Mouse (Mus musculus): ENCODE measurements around the gene Acss1. TPM values are rescaled to one million over a fixed set of nuclear protein-coding genes. Genes with fewer than 3 reads are reported as not detected.
A peak's percentile ranks its signal among the peaks of the same experiment; 100 is the strongest.

The Acss1 gene
- polyA plus RNA-seq, 1 experiment from 2014 or later = 36.5 TPM

GRCm38 (mm10) chr2:150664152-150664920 lies 4.0 kb downstream of the Acss1 start:
- 66% methylated on average over 5 of the region's 5 CpGs for WGBS
- TF ChIP-seq CTCF (IDR thresholded peaks at IDR 0.05; ENCODE audit: low read depth) = no peak

DNA sequence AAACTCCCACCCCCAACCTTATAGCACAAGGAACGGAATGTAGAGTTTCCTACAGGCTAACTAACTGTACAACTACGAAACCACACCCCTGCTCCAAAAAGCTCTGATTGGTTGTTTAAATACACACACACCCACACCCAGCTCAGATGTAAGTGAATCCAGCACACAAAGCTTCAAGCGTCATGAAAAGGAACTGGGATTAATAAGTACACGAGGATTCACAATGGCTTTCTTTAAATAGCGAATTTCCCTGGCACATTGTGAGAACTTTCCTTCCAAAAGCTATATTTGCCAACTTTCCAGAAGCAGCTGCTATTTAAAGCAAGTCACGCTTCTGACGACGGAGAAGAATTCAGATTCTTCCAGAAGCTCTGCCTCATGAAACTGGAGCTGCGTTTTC lies 5.0 kb downstream of the Acss1 start:
- ATAC-seq = no peak
- 0 out of 2 replicates have a peak, but pooled peaks cover 9% of the 10 kb centered on the region for H3K36me3 ChIP-seq (ENCODE audit: control insufficient read depth, insufficient read depth)
- no peaks in the 10 kb centered on the region for H3K27me3 ChIP-seq (replicated peaks; ENCODE audit: control insufficient read depth, insufficient read depth, low read length)
- 61% methylated on average over 9 of the region's 9 CpGs for WGBS
- no peak for TF ChIP-seq CTCF (IDR thresholded peaks at IDR 0.05; ENCODE audit: low read depth)
- H3K27ac ChIP-seq (ENCODE audit: low read depth, low read length) = no peak overlapping the region; the same call in 1 of the 2 replicates
- H3K9ac ChIP-seq (ENCODE audit: low read depth, low read length) = no peak overlapping the region
- no peak overlapping the region for H3K4me3 ChIP-seq (ENCODE audit: low read depth, low read length)
- no peak overlapping the region for H3K4me2 ChIP-seq (replicated peaks; ENCODE audit: low read depth)
- H3K4me1 ChIP-seq (replicated peaks; ENCODE audit: control insufficient read depth, insufficient read depth, low read length) = peaks cover 21% of the 10 kb centered on the region; the same call in 1 of the 2 replicates
- no peaks in the 10 kb centered on the region for H3K9me3 ChIP-seq (ENCODE audit: control insufficient read depth)

More at GRCm38 (mm10) chr2:150664152-150664920, 4.0 kb downstream of the Acss1 start:
- Histone ChIP-seq H3K4me2 (replicated peaks; ENCODE audit: low read depth) (no peak overlapping the region), H3K9me3 (ENCODE audit: control insufficient read depth) (no peaks in the 10 kb centered on the region), H3K4me1 (replicated peaks; ENCODE audit: control insufficient read depth, insufficient read depth, low read length) (peaks cover 25% of the 10 kb centered on the region; the same call in 1 of the 2 replicates), H3K27ac (ENCODE audit: low read depth, low read length) (no peak overlapping the region), H3K9ac (ENCODE audit: low read depth, low read length) (no peak overlapping the region), H3K27me3 (replicated peaks; ENCODE audit: control insufficient read depth, insufficient read depth, low read length) (no peaks in the 10 kb centered on the region), H3K36me3 (ENCODE audit: control insufficient read depth, insufficient read depth) (0 out of 2 replicates have a peak, but pooled peaks cover 3% of the 10 kb centered on the region), H3K4me3 (ENCODE audit: low read depth, low read length) (no peak overlapping the region)
- no peak for ATAC-seq

GRCm38 (mm10) chr2:150662007-150662406 lies 6.3 kb downstream of the Acss1 start:
- WGBS = 85% methylated on average over 2 of the region's 2 CpGs
- peaks cover 20% of the 10 kb centered on the region; the same call in 1 of the 2 replicates for H3K4me1 ChIP-seq (replicated peaks; ENCODE audit: control insufficient read depth, insufficient read depth, low read length)
- no peaks in the 10 kb centered on the region for H3K9me3 ChIP-seq (ENCODE audit: control insufficient read depth)
- H3K4me2 ChIP-seq (replicated peaks; ENCODE audit: low read depth) = no peak overlapping the region
- H3K4me3 ChIP-seq (ENCODE audit: low read depth, low read length) = no peak overlapping the region
- no peak for TF ChIP-seq CTCF (IDR thresholded peaks at IDR 0.05; ENCODE audit: low read depth)
- H3K9ac ChIP-seq (ENCODE audit: low read depth, low read length) = no peak overlapping the region
- H3K27ac ChIP-seq (ENCODE audit: low read depth, low read length) = no peak overlapping the region
- H3K36me3 ChIP-seq (ENCODE audit: control insufficient read depth, insufficient read depth) = peaks cover 9% of the 10 kb centered on the region; the same call in 1 of the 2 replicates
- H3K27me3 ChIP-seq (replicated peaks; ENCODE audit: control insufficient read depth, insufficient read depth, low read length) = no peaks in the 10 kb centered on the region
- no peak for ATAC-seq

DNA sequence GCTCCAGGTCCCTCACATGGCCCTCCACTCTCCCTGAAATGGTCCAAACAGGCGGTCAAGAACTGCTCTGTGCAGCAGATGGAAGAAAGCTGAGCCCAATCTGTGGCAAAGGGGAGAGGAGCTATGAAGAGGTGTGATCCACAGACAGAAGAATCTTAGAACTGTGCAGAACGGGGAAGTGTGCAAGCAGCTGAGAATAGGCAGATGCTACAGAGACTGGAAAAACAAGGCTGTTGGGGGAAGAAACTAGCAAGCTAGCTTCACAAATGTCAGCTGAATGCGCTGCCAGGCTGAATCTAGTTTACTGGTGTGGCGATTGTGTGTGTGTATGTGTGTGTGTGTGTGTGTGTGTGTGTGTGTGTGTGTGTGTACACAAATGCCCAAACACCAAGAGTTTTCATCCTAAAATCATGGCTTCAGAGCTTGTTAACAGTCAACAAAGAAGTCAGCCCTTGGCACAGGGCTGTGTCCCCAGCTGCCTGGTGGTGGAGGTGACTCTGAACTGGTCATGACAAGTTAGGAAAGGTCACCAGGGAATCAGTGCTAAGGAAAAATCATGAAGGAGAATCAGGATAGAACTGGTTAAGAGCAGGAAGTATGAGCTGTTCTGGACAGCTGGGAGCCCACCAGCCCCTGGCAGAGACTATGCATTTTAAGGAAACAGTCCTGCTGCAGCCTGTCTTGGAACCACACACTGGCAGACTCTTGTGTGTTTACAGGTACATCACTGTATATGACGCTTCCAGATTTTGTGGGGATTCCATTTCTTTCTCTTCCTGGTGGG lies 7.4 kb downstream of the Acss1 start:
- WGBS = 73% methylated on average over 5 of the region's 5 CpGs
- TF ChIP-seq CTCF (IDR thresholded peaks at IDR 0.05; ENCODE audit: low read depth) = no peak

GRCm38 (mm10) chr2:150660049-150660448 lies 8.3 kb downstream of the Acss1 start:
- 53% methylated on average over 4 of the region's 4 CpGs for WGBS
- Histone ChIP-seq H3K27ac (ENCODE audit: low read depth, low read length) (no peak overlapping the region), H3K9me3 (ENCODE audit: control insufficient read depth) (no peaks in the 10 kb centered on the region), H3K9ac (ENCODE audit: low read depth, low read length) (no peak overlapping the region), H3K27me3 (replicated peaks; ENCODE audit: control insufficient read depth, insufficient read depth, low read length) (no peaks in the 10 kb centered on the region), H3K36me3 (ENCODE audit: control insufficient read depth, insufficient read depth) (peaks cover 9% of the 10 kb centered on the region; the same call in 1 of the 2 replicates), H3K4me1 (replicated peaks; ENCODE audit: control insufficient read depth, insufficient read depth, low read length) (peaks cover 10% of the 10 kb centered on the region; the same call in 1 of the 2 replicates), H3K4me3 (ENCODE audit: low read depth, low read length) (no peak overlapping the region), H3K4me2 (replicated peaks; ENCODE audit: low read depth) (no peak overlapping the region)
- no peak for TF ChIP-seq CTCF (IDR thresholded peaks at IDR 0.05; ENCODE audit: low read depth)
- ATAC-seq = no peak

More for the DNA sequence above, 7.4 kb downstream of the Acss1 start:
- H3K9me3 ChIP-seq (ENCODE audit: control insufficient read depth) = no peaks in the 10 kb centered on the region
- peak overlapping the region; percentile 28; the same call in 1 of the 2 replicates for H3K27ac ChIP-seq (ENCODE audit: low read depth, low read length)
- no peak overlapping the region for H3K4me3 ChIP-seq (ENCODE audit: low read depth, low read length)
- no peak overlapping the region for H3K9ac ChIP-seq (ENCODE audit: low read depth, low read length)
- peaks cover 18% of the 10 kb centered on the region; the same call in 1 of the 2 replicates for H3K4me1 ChIP-seq (replicated peaks; ENCODE audit: control insufficient read depth, insufficient read depth, low read length)
- no peaks in the 10 kb centered on the region for H3K27me3 ChIP-seq (replicated peaks; ENCODE audit: control insufficient read depth, insufficient read depth, low read length)
- peaks cover 9% of the 10 kb centered on the region; the same call in 1 of the 2 replicates for H3K36me3 ChIP-seq (ENCODE audit: control insufficient read depth, insufficient read depth)
- peak; percentile 26; the same call in 1 of the 2 replicates for ATAC-seq
- no peak overlapping the region for H3K4me2 ChIP-seq (replicated peaks; ENCODE audit: low read depth)

All from intestine, postnatal 0 days (tissue).